Mouse (Mus musculus): ENCODE data around the gene Dnttip1.

- TF ChIP-seq CTCF (IDR thresholded peaks at IDR 0.05; ENCODE audit: borderline replicate concordance, extremely low read depth, insufficient read depth, insufficient read length): no peak
- no peak for TF ChIP-seq POLR2A (IDR thresholded peaks at IDR 0.05; ENCODE audit: borderline replicate concordance, extremely low read depth, insufficient read depth, insufficient read length, poor library complexity, severe bottlenecking)
These were observed 33.8 kb downstream of the Dnttip1 start, which contains the start of gene Tnnc2 for GRCm38 (mm10) chr2:164779481-164780086.

Measured in brain, embryonic 14.5 days (tissue).